Mouse (Mus musculus) adrenal gland, adult 18-20 months (tissue): ENCODE data around the gene Itga7. TPM values are rescaled to one million over a fixed set of nuclear protein-coding genes. Genes with fewer than 3 reads are reported as not detected.
"Not testable (repeated sequence)": the region's sequence is repeated elsewhere in the genome, so short reads cannot be mapped to it uniquely, and the experiment has no call there.

ENCODE experiments used
- DNase-seq, 2 experiments: peaks; one replicate each; pipeline ENCODE4 v3.0.0; 2021 to 2022; ENCODE audit warnings: low spot score in 2 of 2
- total RNA-seq, 2 experiments: library from RNA; stranded (reverse); gene quantifications; 1 replicate in 1 of 2; 2 replicates in 1 of 2; pipeline ENCODE4 v1.2.3; 2021

Itga7 gene
- total RNA-seq, 2 experiments from 2014 or later = 10.7 to 25.7 TPM

- DNase-seq = peak; percentile 21 to 24
Measured at GRCm38 (mm10) chr10:128977522-128978114, 44.0 kb downstream of the Itga7 start.

GRCm38 (mm10) chr10:128980644-128981365, 47.2 kb downstream of the Itga7 start:
- DNase-seq = no peak

- DNase-seq = not testable (repeated sequence)
Measured at GRCm38 (mm10) chr10:128989131-128989530, 55.5 kb downstream of the Itga7 start, which contains the start of gene Olfr9. Gene Olfr9 (plus strand): TSS chr10:128989431.

- not testable (repeated sequence) for DNase-seq
Measured at GRCm38 (mm10) chr10:128990129-128990850, 56.7 kb downstream of the Itga7 start.

- no peak for DNase-seq
Measured at GRCm38 (mm10) chr10:128990994-128991393, 57.4 kb downstream of the Itga7 start.

GRCm38 (mm10) chr10:128995796-128996195, 62.2 kb downstream of the Itga7 start:
- DNase-seq = no peak

- no peak for DNase-seq
Measured at GRCm38 (mm10) chr10:128996523-128997040, 63.0 kb downstream of the Itga7 start.

- DNase-seq = no peak
Measured at GRCm38 (mm10) chr10:129004032-129004920, 70.7 kb downstream of the Itga7 start.

Other genes starting within 250 kb of the Itga7 start
- gene Rab5b, start 237.6 kb upstream of the Itga7 start, total RNA-seq = 100 to 1,000 TPM; 112 to 122 TPM
- 1 to 10 TPM in 1 of 2 experiments, under 1 TPM in 1; 0.42 to 1.1 TPM for gene Pmel, start 229.6 kb upstream of the Itga7 start, total RNA-seq
- gene Cdk2, start 228.8 kb upstream of the Itga7 start, total RNA-seq = 10 to 100 TPM; 12.8 to 13.1 TPM
- gene Dgka, start 189.0 kb upstream of the Itga7 start, total RNA-seq = 10 to 100 TPM; 16.3 to 18.1 TPM
- gene Pym1, start 185.9 kb upstream of the Itga7 start, total RNA-seq = 10 to 100 TPM; 21.6 to 23.8 TPM
- gene Mmp19, start 142.9 kb upstream of the Itga7 start, total RNA-seq = 10 to 100 TPM; 33.1 to 41.7 TPM
- gene Dnajc14, start 129.8 kb upstream of the Itga7 start, total RNA-seq = 10 to 100 TPM; 60.0 to 67.1 TPM
- 1 to 10 TPM; 6.7 to 7.6 TPM for gene Tmem198b, start 129.4 kb upstream of the Itga7 start, total RNA-seq
- gene Sarnp, start 116.5 kb upstream of the Itga7 start, total RNA-seq = 10 to 100 TPM; 52.6 to 53.4 TPM
- gene Ormdl2, start 112.2 kb upstream of the Itga7 start, total RNA-seq = 10 to 100 TPM; 45.2 to 52.3 TPM
- 1 to 10 TPM; 1.4 to 1.9 TPM for gene Gdf11, start 42.1 kb upstream of the Itga7 start, total RNA-seq
- 100 to 1,000 TPM; 288 to 358 TPM for gene Cd63, start 32.8 kb upstream of the Itga7 start, total RNA-seq
- gene Rdh5, start 10.9 kb upstream of the Itga7 start, total RNA-seq = 10 to 100 TPM in 1 of 2 experiments, 1 to 10 TPM in 1; 9.8 to 11.8 TPM
- gene Bloc1s1, start 9.8 kb upstream of the Itga7 start, total RNA-seq = 100 to 1,000 TPM; 177 to 191 TPM
- gene Mettl7b, start 27.2 kb downstream of the Itga7 start, total RNA-seq = under 1 TPM; 0.32 to 0.33 TPM
- not detected for gene Olfr9, start 55.6 kb downstream of the Itga7 start, total RNA-seq
- not detected for gene Olfr763, start 77.0 kb downstream of the Itga7 start, total RNA-seq
- gene Olfr764-ps1, start 106.1 kb downstream of the Itga7 start, total RNA-seq = not detected
- not detected for gene Olfr765, start 116.2 kb downstream of the Itga7 start, total RNA-seq
- not detected for gene Olfr766-ps1, start 135.2 kb downstream of the Itga7 start, total RNA-seq
- gene Olfr767, start 149.1 kb downstream of the Itga7 start, total RNA-seq = not detected
- gene Olfr768, start 165.6 kb downstream of the Itga7 start, total RNA-seq = not detected
- gene Olfr769, start 184.0 kb downstream of the Itga7 start, total RNA-seq = not detected
- not detected for gene Olfr770, start 205.2 kb downstream of the Itga7 start, total RNA-seq
- gene Olfr771, start 230.9 kb downstream of the Itga7 start, total RNA-seq = not detected
- gene Olfr772, start 244.1 kb downstream of the Itga7 start, total RNA-seq = not detected